Mouse (Mus musculus) olfactory bulb, adult 2 months (tissue): ENCODE measurements around the gene Rdh1. TPM values are rescaled to one million over a fixed set of nuclear protein-coding genes. Genes with fewer than 3 reads are reported as not detected.
"Not testable (repeated sequence)": the region's sequence is repeated elsewhere in the genome, so short reads cannot be mapped to it uniquely, and the experiment has no call there.

ENCODE experiments used
- H3K27ac ChIP-seq: fragments of 200-500 bp; 2 replicates; pipeline ENCODE4 v1.5.1; 2012; ENCODE audit warnings: low read depth, low read length; ENCODE audit not compliant: insufficient read depth
- H3K4me1 ChIP-seq: fragments of 200-500 bp; 2 replicates; pipeline ENCODE4 v1.6.1; 2012; ENCODE audit warnings: low read length; ENCODE audit not compliant: control insufficient read depth, insufficient read depth
- H3K4me3 ChIP-seq: fragments of 200-500 bp; 2 replicates; pipeline ENCODE4 v1.5.1; 2012; ENCODE audit warnings: mild to moderate bottlenecking, low read depth, low read length, moderate library complexity; ENCODE audit not compliant: insufficient read depth
- CTCF ChIP-seq: fragments of 200-500 bp; IDR thresholded peaks from 2 replicates; pipeline ENCODE4 v1.5.1; 2012; ENCODE audit warnings: low read depth, mild to moderate bottlenecking, low read length, moderate library complexity; ENCODE audit not compliant: insufficient read depth
- POLR2A ChIP-seq: fragments of 200-500 bp; IDR thresholded peaks from 2 replicates; pipeline ENCODE4 v1.6.1; 2012; ENCODE audit warnings: mild to moderate bottlenecking, low read depth, low read length, moderate library complexity; ENCODE audit not compliant: insufficient read depth
- WGBS: fragments of 180-500 bp; shearing (Covaris S2); methylation state at CpG from one replicate; pipeline ENCODE4 v1.1.7; 2018; 5-methylcytosine and 5-hydroxymethylcytosine counted together
- polyA plus RNA-seq: library from polyadenylated mRNA; stranded (reverse); fragments of >200 nt; gene quantifications from 2 replicates; pipeline ENCODE4 v1.2.4, GENCODE M21; 2012; ENCODE audit warnings: low replicate concordance; ENCODE audit not compliant: missing spikeins, insufficient read depth, insufficient read length

Gene Rdh1
- polyA plus RNA-seq, 1 experiment, result not detected

- Histone ChIP-seq H3K4me3 (no peak overlapping the region), H3K4me1 (no peaks in the 10 kb centered on the region), H3K27ac (no peak overlapping the region)
- TF ChIP-seq POLR2A (no peak), CTCF (no peak)
Observed at GRCm38 (mm10) chr10:127815888-127816287, 56.4 kb downstream of the Rdh1 start.

- not testable (repeated sequence) for H3K4me3 ChIP-seq, H3K27ac ChIP-seq, H3K4me1 ChIP-seq
- whole genome bisulfite sequencing, result 82% methylated on average over 4 of the region's 4 CpGs
Observed at GRCm38 (mm10) chr10:127817268-127817910, 57.9 kb downstream of the Rdh1 start.

Other genes with a start within 250 kb of the Rdh1 start
- not detected in 2 replicates for gene Ndufa4l2, start 244.8 kb upstream of the Rdh1 start, polyA plus RNA-seq
- not detected in 2 replicates for gene Shmt2, start 237.3 kb upstream of the Rdh1 start, polyA plus RNA-seq
- not detected in 2 replicates for gene Nxph4, start 225.2 kb upstream of the Rdh1 start, polyA plus RNA-seq
- gene Lrp1, start 138.6 kb upstream of the Rdh1 start, polyA plus RNA-seq, result 404 and 471 TPM in 2 replicates
- gene Stat6, start 116.7 kb upstream of the Rdh1 start, polyA plus RNA-seq, result not detected in 2 replicates
- not detected in 2 replicates for gene Nemp1, start 92.8 kb upstream of the Rdh1 start, polyA plus RNA-seq
- not detected in 2 replicates for gene Nab2, start 91.2 kb upstream of the Rdh1 start, polyA plus RNA-seq
- gene Myo1a, start 54.6 kb upstream of the Rdh1 start, polyA plus RNA-seq, result not detected in 2 replicates
- not detected in 2 replicates for gene Tac2, start 35.2 kb upstream of the Rdh1 start, polyA plus RNA-seq
- gene Zbtb39, start 20.2 kb upstream of the Rdh1 start, polyA plus RNA-seq, result not detected in 2 replicates
- not detected in 2 replicates for gene Gpr182, start 8.0 kb upstream of the Rdh1 start, polyA plus RNA-seq
- gene Rdh16f1, start 66 bp downstream of the Rdh1 start, polyA plus RNA-seq, result not detected in 2 replicates
- gene Rdh9, start 16.7 kb downstream of the Rdh1 start, polyA plus RNA-seq, result not detected in 2 replicates
- not detected in 2 replicates for gene Rdh16, start 41.4 kb downstream of the Rdh1 start, polyA plus RNA-seq
- gene Rdh19, start 90.2 kb downstream of the Rdh1 start, polyA plus RNA-seq, result not detected in 2 replicates
- gene Rdh16f2, start 106.8 kb downstream of the Rdh1 start, polyA plus RNA-seq, result not detected in 2 replicates
- not detected in 2 replicates for gene Rdh7, start 129.1 kb downstream of the Rdh1 start, polyA plus RNA-seq
- not detected in 2 replicates for gene Sdr9c7, start 138.8 kb downstream of the Rdh1 start, polyA plus RNA-seq
- gene Hsd17b6, start 247.9 kb downstream of the Rdh1 start, polyA plus RNA-seq, result not detected in 2 replicates